Mouse (Mus musculus) heart, embryonic 14.5 days (tissue): ENCODE results near the gene Gpr135. TPM values are rescaled to one million over a fixed set of nuclear protein-coding genes. Genes with fewer than 3 reads are reported as not detected.

ENCODE experiments used
- ATAC-seq: fragments of 200-750 bp; cut with Nextera tagmentation; 2 replicates; pipeline ENCODE4 v1.8.0; 2017; ENCODE audit warnings: low read depth, moderate TSS enrichment; ENCODE audit not compliant: insufficient number of reproducible peaks, insufficient read depth, low FRiP score
- H3K27ac ChIP-seq, 2 experiments: fragments of 200-500 bp in 1 of 2; fragments of 300-500 bp in 1 of 2; sonication (generic) in 1 of 2; replicated peaks in 1 of 2; 2 replicates each; pipeline ENCODE4 v1.5.1; 2012 to 2014; ENCODE audit warnings: low read depth in 2 of 2, low read length in 2 of 2, control low read depth in 1 of 2, mild to moderate bottlenecking in 1 of 2, mixed read lengths in 1 of 2; ENCODE audit not compliant: control insufficient read depth in 1 of 2, insufficient read depth in 1 of 2
- H3K27me3 ChIP-seq: fragments of 300-500 bp; sonication (generic); 2 replicates; pipeline ENCODE4 v1.6.1; 2014; ENCODE audit warnings: mild to moderate bottlenecking, low read length, control low read depth; ENCODE audit not compliant: control insufficient read depth, insufficient read depth
- H3K36me3 ChIP-seq: fragments of 300-500 bp; sonication (generic); 2 replicates; pipeline ENCODE4 v1.6.1; 2014; ENCODE audit warnings: mild to moderate bottlenecking, control low read depth, low read length, mixed read lengths; ENCODE audit not compliant: control insufficient read depth, insufficient read depth
- H3K4me1 ChIP-seq, 2 experiments: fragments of 200-500 bp in 1 of 2; fragments of 300-500 bp in 1 of 2; sonication (generic) in 1 of 2; 2 replicates each; pipeline ENCODE4 v1.6.1; 2012 to 2014; ENCODE audit warnings: low read length in 2 of 2, control low read depth in 1 of 2, mixed read lengths in 1 of 2; ENCODE audit not compliant: control insufficient read depth in 2 of 2, insufficient read depth in 2 of 2
- H3K4me2 ChIP-seq: fragments of 300-500 bp; sonication (generic); 2 replicates; pipeline ENCODE4 v1.6.1; 2014; ENCODE audit warnings: mild to moderate bottlenecking, low read length
- H3K4me3 ChIP-seq, 2 experiments: fragments of 200-500 bp in 1 of 2; fragments of 300-500 bp in 1 of 2; sonication (generic) in 1 of 2; 2 replicates each; pipeline ENCODE4 v1.5.1; 2012 to 2014; ENCODE audit warnings: low read length in 2 of 2, mild to moderate bottlenecking in 2 of 2, control low read depth in 1 of 2, low read depth in 1 of 2, moderate library complexity in 1 of 2; ENCODE audit not compliant: control insufficient read depth in 1 of 2, insufficient read depth in 1 of 2
- H3K9ac ChIP-seq: fragments of 300-500 bp; sonication (generic); 2 replicates; pipeline ENCODE4 v1.6.1; 2014; ENCODE audit warnings: mild to moderate bottlenecking, low read length
- H3K9me3 ChIP-seq: fragments of 300-500 bp; sonication (generic); 2 replicates; pipeline ENCODE4 v1.6.1; 2016; ENCODE audit warnings: low read length, control low read depth; ENCODE audit not compliant: control insufficient read depth
- WGBS: fragments of 180-500 bp; shearing (Covaris S2); extraction: QIAGEN DNeasy Blood & Tissue Kit; methylation state at CpG from one replicate; pipeline ENCODE4 v1.1.7; 2014; 5-methylcytosine and 5-hydroxymethylcytosine counted together
- polyA plus RNA-seq: library from polyadenylated mRNA; unstranded; fragments of >200 nt; fragmentation: Nextera tagmentation; extraction: Ambion mirVana; gene quantifications from 2 replicates; pipeline ENCODE4 v1.2.1, GENCODE M21; 2014

Gpr135 gene
- polyA plus RNA-seq, 1 experiment from 2014 or later: 0.82 TPM

DNA sequence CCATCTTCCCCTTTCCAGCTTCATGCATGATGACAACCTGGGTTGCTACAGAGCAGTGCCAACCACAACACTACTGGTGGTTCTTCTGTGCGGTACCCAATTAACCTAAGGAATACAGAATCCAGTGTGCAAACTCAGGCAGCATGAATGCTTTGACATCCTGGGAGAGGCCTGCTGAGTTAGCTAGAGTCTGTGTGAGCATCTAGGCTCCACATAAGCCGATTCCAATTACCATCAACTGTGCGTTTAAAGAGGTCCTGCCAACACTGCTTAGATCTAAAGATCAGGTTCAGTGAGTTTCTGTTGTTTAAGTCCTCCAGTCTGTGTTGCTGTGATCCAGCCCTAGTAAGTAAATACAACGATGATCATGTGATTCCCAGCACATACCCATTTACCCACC is 50.6 kb downstream of the Gpr135 start:
- Histone ChIP-seq H3K27me3 (no peaks in the 10 kb centered on the region), H3K36me3 (no peaks in the 10 kb centered on the region), H3K4me1 (peaks cover 14 to 22% of the 10 kb centered on the region in 2 experiments), H3K9me3 (peaks cover 8% of the 10 kb centered on the region; the same call in 1 of the 2 replicates), H3K9ac (no peak overlapping the region), H3K4me2 (no peak overlapping the region), H3K4me3 (no peak overlapping the region), H3K27ac (no peak overlapping the region; a peak in 1 of 4 replicates)
- ATAC-seq: no peak
- WGBS: 93% methylated on average over 4 of the region's 4 CpGs

Other genes starting within 250 kb of the Gpr135 start
- gene Daam1, start 240.0 kb downstream of the Gpr135 start, polyA plus RNA-seq: 28.9 and 33.3 TPM in 2 replicates
- gene L3hypdh, start 14.3 kb upstream of the Gpr135 start, polyA plus RNA-seq: 20.1 and 26.3 TPM in 2 replicates
- gene Jkamp, start 14.5 kb upstream of the Gpr135 start, polyA plus RNA-seq: 65.2 and 70.5 TPM in 2 replicates
- not detected in 2 replicates for gene Ccdc175, start 113.9 kb upstream of the Gpr135 start, polyA plus RNA-seq